Mouse (Mus musculus) MEL (cell line): ENCODE measurements around the gene 2210011C24Rik.

Experiments
- CHD2 ChIP-seq: IDR thresholded peaks from 2 replicates; pipeline ENCODE4 v1.6.1; 2011; ENCODE audit warnings: low read length, improper control_type of control experiment
- CTCF ChIP-seq, 3 experiments: IDR thresholded peaks in 2 of 3; conservative IDR thresholded peaks in 1 of 3; 2 replicates each; pipeline ENCODE4 v1.5.1; 2011 to 2012; ENCODE audit warnings: low read length in 3 of 3, low read depth in 2 of 3, mild to moderate bottlenecking in 2 of 3, improper control_type of control experiment in 1 of 3, inconsistent platforms in 1 of 3, mixed read lengths in 1 of 3, moderate library complexity in 1 of 3; ENCODE audit not compliant: control insufficient read depth in 1 of 3, insufficient read depth in 1 of 3, poor library complexity in 1 of 3, severe bottlenecking in 1 of 3
- E2F4 ChIP-seq: IDR thresholded peaks from 2 replicates; pipeline ENCODE4 v1.6.1; 2011; ENCODE audit warnings: low read depth, low read length, improper control_type of control experiment, borderline replicate concordance
- ETS1 ChIP-seq: IDR thresholded peaks from 2 replicates; pipeline ENCODE4 v1.6.1; 2012; ENCODE audit warnings: low read depth, mild to moderate bottlenecking, inconsistent platforms, low read length, improper control_type of control experiment, moderate library complexity
- GATA1 ChIP-seq: IDR thresholded peaks from 2 replicates; pipeline ENCODE4 v1.6.1; 2011; ENCODE audit warnings: low read depth, low read length, improper control_type of control experiment
- MYC ChIP-seq: IDR thresholded peaks from 2 replicates; pipeline ENCODE4 v1.6.1; 2011; ENCODE audit warnings: low read depth, mild to moderate bottlenecking, low read length, improper control_type of control experiment, moderate library complexity
- NRF1 ChIP-seq: IDR thresholded peaks from 2 replicates; pipeline ENCODE4 v1.6.1; 2014; ENCODE audit warnings: low read depth, mild to moderate bottlenecking, inconsistent platforms, low read length, improper control_type of control experiment, moderate library complexity; ENCODE audit not compliant: poor library complexity, insufficient read depth, severe bottlenecking
- POLR2A ChIP-seq, 2 experiments: IDR thresholded peaks; 2 replicates each; pipeline ENCODE4 v1.6.1; 2011 to 2012; ENCODE audit warnings: low read length in 2 of 2, mild to moderate bottlenecking in 2 of 2, control low read depth in 1 of 2, improper control_type of control experiment in 1 of 2, low read depth in 1 of 2, moderate library complexity in 1 of 2; ENCODE audit not compliant: control insufficient read depth in 1 of 2, insufficient read depth in 1 of 2, poor library complexity in 1 of 2
- USF1 ChIP-seq: IDR thresholded peaks from 2 replicates; pipeline ENCODE4 v1.6.1; 2014; ENCODE audit warnings: low read depth, mild to moderate bottlenecking, inconsistent platforms, low read length, improper control_type of control experiment, moderate library complexity
- ZC3H11A ChIP-seq: IDR thresholded peaks from 2 replicates; pipeline ENCODE4 v1.6.1; 2012; ENCODE audit warnings: low read depth, mild to moderate bottlenecking, inconsistent platforms, low read length, improper control_type of control experiment
- ZKSCAN1 ChIP-seq: IDR thresholded peaks from 2 replicates; pipeline ENCODE4 v1.6.1; 2012; ENCODE audit warnings: low read depth, mild to moderate bottlenecking, inconsistent platforms, low read length, improper control_type of control experiment, moderate library complexity
- ZMIZ1 ChIP-seq: IDR thresholded peaks from 2 replicates; pipeline ENCODE4 v1.6.1; 2012; ENCODE audit warnings: low read depth, mild to moderate bottlenecking, inconsistent platforms, low read length, improper control_type of control experiment, moderate library complexity

GRCm38 (mm10) chr8:84038015-84038414 is 26.0 kb upstream of the 2210011C24Rik start:
- TF ChIP-seq ZC3H11A: no peak
- no peak for TF ChIP-seq CHD2
- no peak for TF ChIP-seq GATA1
- no peak for TF ChIP-seq CTCF (IDR thresholded peaks at IDR 0.05 in 2 of 3, conservative IDR thresholded peaks at IDR 0.05 in 1 of 3; ENCODE audit: control insufficient read depth in 1 of 3, insufficient read depth in 1 of 3, low read depth in 2 of 3, low read length in 3 of 3, poor library complexity in 1 of 3, severe bottlenecking in 1 of 3)
- no peak for TF ChIP-seq ZMIZ1
- no peak for TF ChIP-seq ETS1
- TF ChIP-seq E2F4: no peak
- no peak for TF ChIP-seq MYC
- no peak for TF ChIP-seq POLR2A (IDR thresholded peaks at IDR 0.05; ENCODE audit: control insufficient read depth in 1 of 2, insufficient read depth in 1 of 2, low read depth in 1 of 2, low read length in 2 of 2, poor library complexity in 1 of 2)
- no peak for TF ChIP-seq NRF1
- TF ChIP-seq ZKSCAN1: no peak
- TF ChIP-seq USF1: no peak
